Mouse (Mus musculus): ENCODE results near the gene Gm8113.
"Not testable (repeated sequence)": the region's sequence is repeated elsewhere in the genome, so short reads cannot be mapped to it uniquely, and the experiment has no call there.

DNA sequence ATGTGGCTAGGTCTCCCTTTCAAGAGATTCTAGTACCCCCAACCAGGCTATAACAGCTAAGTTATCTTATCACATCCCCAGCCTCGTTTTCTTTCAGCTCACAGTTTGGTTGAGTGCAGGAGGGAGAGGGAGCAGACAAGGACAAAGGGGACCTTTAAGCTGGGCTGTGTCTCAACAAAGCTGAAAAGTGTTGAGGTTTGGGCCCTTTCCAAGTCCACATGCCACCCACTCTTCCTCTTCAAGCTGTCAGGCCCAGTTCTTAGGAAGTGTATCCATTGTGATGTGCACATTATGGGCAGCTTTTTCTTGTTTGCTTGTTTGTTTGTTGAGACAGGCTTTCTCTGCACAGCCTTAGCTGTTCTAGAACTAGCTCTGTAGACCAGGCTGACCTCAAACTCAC, 29.9 kb downstream of the Gm8113 start:
- not testable (repeated sequence) for TF ChIP-seq CTCF (IDR thresholded peaks at IDR 0.05; ENCODE audit: low read depth, low read length); POLR2A (IDR thresholded peaks at IDR 0.05; ENCODE audit: borderline replicate concordance, low read depth, low read length)

Measured in bone marrow macrophage, adult 2 months (primary cell).